Mouse (Mus musculus): Measurements from ENCODE around the gene 4931406P16Rik. TPM values are rescaled to one million over a fixed set of nuclear protein-coding genes. Genes with fewer than 3 reads are reported as not detected.
A peak's percentile ranks its signal among the peaks of the same experiment; 100 is the strongest.
"Not testable (repeated sequence)": the region's sequence is repeated elsewhere in the genome, so short reads cannot be mapped to it uniquely, and the experiment has no call there.

Gene 4931406P16Rik
- polyA plus RNA-seq, 1 experiment from 2014 or later = 26.0 TPM

DNA sequence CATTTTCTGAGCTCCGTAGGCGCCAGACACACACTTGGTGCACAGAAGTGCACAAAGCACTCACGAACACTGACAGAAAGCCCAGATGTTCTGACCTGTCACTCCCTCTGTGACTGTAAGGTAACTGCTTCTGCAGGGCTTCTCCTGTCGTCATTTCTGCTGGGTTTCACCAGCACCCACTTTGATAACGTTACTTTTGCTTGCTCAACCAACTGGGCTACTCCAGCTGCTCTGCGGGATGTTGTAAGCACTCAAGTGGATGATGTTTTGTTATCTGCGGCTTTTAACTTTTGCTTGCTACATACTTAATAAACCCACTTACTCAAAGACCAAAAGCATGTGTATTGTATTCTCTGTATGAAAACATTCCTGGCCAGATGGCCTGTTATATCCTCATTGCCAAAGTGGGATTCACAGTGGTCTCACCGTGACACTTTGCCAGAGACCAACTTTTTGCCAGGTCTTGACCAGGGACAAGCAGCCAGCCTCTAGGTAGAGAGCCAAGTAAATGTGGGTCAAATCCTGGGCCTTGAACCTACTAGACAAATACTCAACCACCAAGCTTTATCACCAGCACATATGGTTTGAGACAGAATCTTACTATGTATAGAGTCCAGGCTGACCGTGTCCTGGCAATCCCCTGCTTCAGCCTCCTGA is 91.6 kb downstream of the 4931406P16Rik start:
- no peaks in the 10 kb centered on the region for H3K9me3 ChIP-seq (replicated peaks)
- no peak overlapping the region for H3K9ac ChIP-seq
- peaks cover 97% of the 10 kb centered on the region for H3K36me3 ChIP-seq (ENCODE audit: poor library complexity, severe bottlenecking)
- H3K27ac ChIP-seq = no peak overlapping the region
- WGBS = 92% methylated on average over 9 of the region's 9 CpGs
- ATAC-seq = no peak
- H3K4me3 ChIP-seq = no peak overlapping the region
- H3K4me2 ChIP-seq = no peak overlapping the region
- H3K27me3 ChIP-seq = no peaks in the 10 kb centered on the region
- H3K4me1 ChIP-seq = no peaks in the 10 kb centered on the region

DNA sequence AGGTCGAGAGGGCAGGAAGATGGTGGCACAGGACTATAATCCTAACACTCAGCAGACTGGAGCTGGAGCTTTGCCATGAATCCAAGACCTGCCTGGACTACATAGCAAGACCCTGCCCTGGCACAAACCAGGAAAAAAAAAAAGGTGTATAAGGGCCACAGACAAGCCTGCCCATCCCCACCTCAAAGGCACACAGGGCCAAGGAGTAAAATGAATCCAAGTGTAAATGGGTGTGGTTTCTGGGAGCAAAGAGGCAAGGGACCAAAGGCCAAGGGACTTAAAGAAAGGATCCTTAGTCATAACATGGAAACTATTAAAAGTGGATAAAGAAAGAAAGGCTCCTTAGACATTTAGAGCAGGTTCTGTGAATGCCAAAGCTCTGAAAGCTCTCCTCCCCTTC is 94.9 kb downstream of the 4931406P16Rik start:
- peaks cover 100% of the 10 kb centered on the region for H3K36me3 ChIP-seq (ENCODE audit: poor library complexity, severe bottlenecking)
- no peaks in the 10 kb centered on the region for H3K4me1 ChIP-seq
- 80% methylated on average over 1 of the region's 1 CpGs for WGBS
- no peak overlapping the region for H3K4me2 ChIP-seq
- H3K4me3 ChIP-seq = no peak overlapping the region
- ATAC-seq = no peak
- H3K27me3 ChIP-seq = no peaks in the 10 kb centered on the region
- H3K9me3 ChIP-seq (replicated peaks) = no peaks in the 10 kb centered on the region
- H3K27ac ChIP-seq = no peak overlapping the region
- no peak overlapping the region for H3K9ac ChIP-seq

GRCm38 (mm10) chr7:34216474-34216873 is 96.9 kb downstream of the 4931406P16Rik start:
- no peaks in the 10 kb centered on the region for H3K27me3 ChIP-seq
- no peaks in the 10 kb centered on the region for H3K4me1 ChIP-seq
- H3K4me2 ChIP-seq = no peak overlapping the region
- no peaks in the 10 kb centered on the region for H3K9me3 ChIP-seq (replicated peaks)
- no peak overlapping the region for H3K27ac ChIP-seq
- 90% methylated on average over 10 of the region's 10 CpGs for WGBS
- H3K9ac ChIP-seq = no peak overlapping the region
- no peak for ATAC-seq
- H3K36me3 ChIP-seq (ENCODE audit: poor library complexity, severe bottlenecking) = peaks cover 100% of the 10 kb centered on the region
- no peak overlapping the region for H3K4me3 ChIP-seq

GRCm38 (mm10) chr7:34215481-34215880 is 97.9 kb downstream of the 4931406P16Rik start:
- Histone ChIP-seq H3K9me3 (replicated peaks) (no peaks in the 10 kb centered on the region), H3K27me3 (no peaks in the 10 kb centered on the region), H3K9ac (no peak overlapping the region), H3K4me3 (no peak overlapping the region), H3K36me3 (ENCODE audit: poor library complexity, severe bottlenecking) (peaks cover 100% of the 10 kb centered on the region), H3K27ac (no peak overlapping the region), H3K4me2 (no peak overlapping the region), H3K4me1 (no peaks in the 10 kb centered on the region)
- WGBS = 92% methylated on average over 9 of the region's 9 CpGs
- ATAC-seq = no peak

DNA sequence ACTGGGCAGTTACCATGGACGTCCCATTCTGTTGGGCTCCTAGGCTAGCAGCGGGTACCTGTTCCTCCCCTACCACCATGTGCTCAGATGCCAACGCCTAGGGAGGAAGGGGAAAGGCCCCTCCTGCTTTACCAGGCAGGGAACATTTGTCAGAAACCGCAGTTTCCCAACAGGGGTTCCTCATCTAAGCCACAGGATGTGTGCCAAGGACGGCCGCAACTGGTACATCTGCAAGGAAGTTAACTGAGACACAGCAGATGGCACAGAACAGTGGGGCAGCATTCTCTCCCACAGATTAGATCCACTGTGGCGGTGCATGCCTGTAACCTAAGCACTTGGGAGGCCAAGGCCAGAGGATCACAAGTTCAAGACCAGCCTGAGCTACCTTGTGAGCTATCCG is 98.7 kb downstream of the 4931406P16Rik start:
- Histone ChIP-seq H3K4me2 (no peak overlapping the region), H3K36me3 (ENCODE audit: poor library complexity, severe bottlenecking) (peaks cover 100% of the 10 kb centered on the region), H3K9me3 (replicated peaks) (no peaks in the 10 kb centered on the region), H3K9ac (no peak overlapping the region), H3K27ac (no peak overlapping the region), H3K4me1 (no peaks in the 10 kb centered on the region), H3K27me3 (no peaks in the 10 kb centered on the region), H3K4me3 (no peak overlapping the region)
- 91% methylated on average over 8 of the region's 8 CpGs for WGBS
- no peak for ATAC-seq

DNA sequence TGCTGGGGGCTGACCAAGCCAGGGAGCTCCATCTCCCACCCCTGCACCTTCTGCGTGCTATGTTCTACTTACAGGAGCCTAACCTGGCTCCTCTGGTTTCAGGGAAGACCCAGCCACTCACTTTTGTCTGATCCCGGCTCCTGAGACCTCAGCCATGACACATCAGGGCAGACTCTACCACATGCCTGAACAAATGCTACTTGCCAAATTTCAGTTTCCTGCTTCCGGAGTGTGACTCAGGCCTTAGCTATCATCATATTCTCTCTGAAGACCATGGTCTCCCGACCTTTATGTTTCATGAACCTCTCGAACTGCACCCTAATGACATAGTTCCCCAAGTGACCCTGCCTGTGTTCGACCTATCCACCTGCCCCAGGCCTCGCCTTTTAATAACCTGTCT is 100.1 kb downstream of the 4931406P16Rik start:
- no peak overlapping the region for H3K9ac ChIP-seq

DNA sequence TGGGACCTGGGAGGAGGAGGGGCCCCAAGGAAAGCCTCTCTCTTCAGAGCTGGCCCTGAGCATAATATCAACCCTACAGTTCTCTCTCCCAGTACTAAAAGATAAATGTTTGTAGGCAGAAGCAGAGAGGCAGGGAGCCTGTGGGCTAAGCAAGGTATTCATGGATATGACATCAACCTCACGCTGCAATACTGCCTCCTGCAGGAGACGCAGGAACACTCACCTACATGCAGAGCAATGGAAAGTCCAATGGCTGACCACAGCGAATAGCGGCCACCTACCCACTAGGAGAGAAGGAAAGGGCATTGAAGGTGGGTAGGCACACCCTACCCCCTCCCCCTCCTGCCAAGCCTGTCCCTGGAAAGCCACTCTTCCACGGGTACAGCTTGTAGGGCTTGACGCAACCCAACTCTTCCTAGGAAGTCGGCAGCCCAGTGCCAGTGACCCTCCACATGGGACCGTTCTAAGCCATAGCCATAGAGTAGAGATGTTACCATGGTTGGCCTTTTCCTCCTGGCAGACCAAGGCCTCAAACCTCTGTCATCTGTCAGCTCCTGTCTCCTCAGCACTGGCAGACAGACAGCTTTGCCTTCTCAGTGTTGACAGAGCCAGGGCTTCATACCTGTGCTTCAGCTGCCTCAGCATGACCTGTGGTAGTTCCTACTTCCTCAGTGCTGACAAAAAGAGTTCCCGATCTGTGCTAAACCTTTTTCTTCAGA is 105.2 kb downstream of the 4931406P16Rik start:
- H3K4me2 ChIP-seq = no peak overlapping the region
- H3K4me3 ChIP-seq = no peak overlapping the region
- peaks cover 100% of the 10 kb centered on the region for H3K36me3 ChIP-seq (ENCODE audit: poor library complexity, severe bottlenecking)
- no peaks in the 10 kb centered on the region for H3K4me1 ChIP-seq
- H3K27me3 ChIP-seq = no peaks in the 10 kb centered on the region
- ATAC-seq = no peak
- 96% methylated on average over 9 of the region's 9 CpGs for WGBS
- no peak overlapping the region for H3K27ac ChIP-seq
- H3K9ac ChIP-seq = no peak overlapping the region
- no peaks in the 10 kb centered on the region for H3K9me3 ChIP-seq (replicated peaks)

More for the DNA sequence above, 100.1 kb downstream of the 4931406P16Rik start:
- no peak overlapping the region for H3K4me2 ChIP-seq
- H3K27me3 ChIP-seq = no peaks in the 10 kb centered on the region
- no peaks in the 10 kb centered on the region for H3K9me3 ChIP-seq (replicated peaks)
- no peak for ATAC-seq
- H3K27ac ChIP-seq = no peak overlapping the region
- H3K4me3 ChIP-seq = no peak overlapping the region
- peaks cover 100% of the 10 kb centered on the region for H3K36me3 ChIP-seq (ENCODE audit: poor library complexity, severe bottlenecking)
- H3K4me1 ChIP-seq = no peaks in the 10 kb centered on the region
- 96% methylated on average over 7 of the region's 7 CpGs for WGBS

- ATAC-seq = no peak
- H3K36me3 ChIP-seq (ENCODE audit: poor library complexity, severe bottlenecking) = peaks cover 100% of the 10 kb centered on the region
- H3K4me1 ChIP-seq = no peaks in the 10 kb centered on the region
- no peaks in the 10 kb centered on the region for H3K27me3 ChIP-seq
- WGBS = 91% methylated on average over 6 of the region's 6 CpGs
- no peak overlapping the region for H3K4me2 ChIP-seq
- H3K9ac ChIP-seq = no peak overlapping the region
- no peak overlapping the region for H3K27ac ChIP-seq
- no peak overlapping the region for H3K4me3 ChIP-seq
- H3K9me3 ChIP-seq (replicated peaks) = no peaks in the 10 kb centered on the region
These were observed 107.0 kb downstream of the 4931406P16Rik start for GRCm38 (mm10) chr7:34206331-34206730.

- H3K27me3 ChIP-seq; H3K4me1 ChIP-seq; ATAC-seq; H3K27ac ChIP-seq; H3K9ac ChIP-seq; H3K9me3 ChIP-seq (replicated peaks); H3K4me3 ChIP-seq; H3K4me2 ChIP-seq: not testable (repeated sequence)
- WGBS = 94% methylated on average over 10 of the region's 10 CpGs
- H3K36me3 ChIP-seq (ENCODE audit: poor library complexity, severe bottlenecking) = peaks cover 69% of the 10 kb centered on the region
These were observed 111.2 kb downstream of the 4931406P16Rik start for GRCm38 (mm10) chr7:34202147-34202546.

DNA sequence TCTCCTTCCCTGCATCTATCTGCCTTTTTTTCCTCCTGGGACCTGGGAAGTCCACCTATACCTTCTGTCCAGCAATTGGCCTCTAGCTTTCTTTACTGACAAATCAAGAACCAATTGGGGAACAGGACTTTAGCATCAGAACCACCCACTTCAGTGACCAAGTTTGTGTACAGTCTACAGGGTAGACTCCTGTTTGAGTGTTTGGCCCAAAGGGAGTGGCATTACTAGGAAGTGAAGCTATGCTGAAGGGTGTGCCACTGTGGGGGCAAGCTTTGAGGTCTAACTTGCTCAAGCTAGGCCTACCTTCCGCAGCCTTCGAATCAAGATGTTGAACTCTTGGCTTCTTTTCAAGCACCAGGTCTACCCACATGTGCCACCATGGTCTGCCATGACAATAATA is 112.5 kb downstream of the 4931406P16Rik start:
- H3K27ac ChIP-seq = no peak overlapping the region
- H3K4me3 ChIP-seq = no peak overlapping the region
- 98% methylated on average over 2 of the region's 2 CpGs for WGBS
- H3K36me3 ChIP-seq (ENCODE audit: poor library complexity, severe bottlenecking) = peaks cover 56% of the 10 kb centered on the region
- no peaks in the 10 kb centered on the region for H3K27me3 ChIP-seq
- peaks cover 1% of the 10 kb centered on the region for H3K4me1 ChIP-seq
- no peak for ATAC-seq
- no peaks in the 10 kb centered on the region for H3K9me3 ChIP-seq (replicated peaks)
- no peak overlapping the region for H3K4me2 ChIP-seq
- H3K9ac ChIP-seq = no peak overlapping the region

DNA sequence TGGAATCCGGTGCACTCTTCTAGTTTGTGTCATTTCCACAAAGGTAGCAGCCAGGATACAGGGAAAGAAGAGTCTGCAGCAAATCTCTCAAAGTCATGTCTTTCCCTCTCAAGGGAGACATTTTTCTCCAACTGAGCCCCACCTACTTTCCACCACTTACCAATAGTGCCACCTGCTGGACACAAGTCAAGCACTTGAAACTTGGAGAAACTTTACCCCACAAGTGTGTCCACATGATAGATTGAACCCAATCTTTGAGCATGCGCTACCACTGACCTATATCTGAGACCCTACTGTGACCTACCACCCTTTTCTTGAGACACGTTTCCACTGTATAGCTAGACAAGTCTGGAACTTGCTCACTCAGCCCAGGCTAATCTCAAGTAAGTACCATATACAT is 115.0 kb downstream of the 4931406P16Rik start:
- ATAC-seq = no peak
- Histone ChIP-seq H3K9ac (no peak overlapping the region), H3K36me3 (ENCODE audit: poor library complexity, severe bottlenecking) (peaks cover 41% of the 10 kb centered on the region), H3K27me3 (no peaks in the 10 kb centered on the region), H3K4me3 (no peak overlapping the region), H3K27ac (no peak overlapping the region), H3K4me2 (no peak overlapping the region), H3K4me1 (peaks cover 9% of the 10 kb centered on the region), H3K9me3 (replicated peaks) (no peaks in the 10 kb centered on the region)
- WGBS = 49% methylated on average over 3 of the region's 3 CpGs

DNA sequence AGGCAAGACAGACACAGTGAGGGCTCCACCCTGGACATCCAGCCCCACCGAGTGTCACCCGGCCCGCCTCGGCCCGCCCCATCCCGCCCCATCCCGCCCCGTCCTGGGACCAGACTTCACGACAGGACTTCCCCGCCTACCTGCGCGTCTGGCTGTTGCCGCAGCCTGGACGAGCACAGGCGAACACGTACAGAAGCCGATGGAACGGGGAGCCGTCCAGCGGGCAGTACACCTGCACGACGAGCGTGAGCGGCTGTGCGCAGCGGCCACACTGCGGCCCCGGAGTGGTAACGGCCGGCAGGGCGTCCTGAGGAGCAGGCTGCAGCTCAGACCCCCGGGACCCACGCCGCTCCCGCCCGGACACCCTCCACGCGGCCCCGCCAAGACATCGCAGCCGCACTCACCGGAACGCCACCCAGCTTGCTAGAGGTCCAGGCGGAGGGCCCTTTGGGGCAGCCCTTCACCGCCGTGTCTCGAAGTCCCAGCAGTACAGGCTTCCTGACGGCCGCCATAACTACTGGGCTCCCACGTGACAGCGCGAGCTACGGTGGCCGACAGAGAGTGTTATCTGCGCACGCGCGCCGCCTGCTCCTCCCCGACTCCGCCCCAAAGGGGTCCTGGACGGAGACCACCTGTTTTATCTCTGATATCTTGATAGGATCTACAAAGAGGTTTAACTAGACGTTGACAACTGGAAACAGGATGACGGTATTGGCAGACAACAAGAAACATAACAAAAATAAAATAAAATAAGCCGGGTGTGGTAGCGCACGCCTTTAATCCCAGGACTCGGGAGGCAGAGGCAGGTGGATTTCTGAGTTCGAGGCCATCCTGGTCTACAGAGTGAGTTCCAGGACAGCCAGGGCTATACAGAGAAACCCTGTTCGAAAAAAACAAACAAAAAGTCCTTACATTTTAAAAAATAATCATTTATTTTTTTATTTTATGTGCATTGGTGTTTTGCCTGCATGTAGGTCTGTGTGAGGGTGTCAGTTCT is 116.9 kb downstream of the 4931406P16Rik start, which contains the start of gene Pdcd2l:
Gene Pdcd2l, minus strand, starts transcription at position 530 of the 997 bp plus-strand sequence.
- H3K9me3 ChIP-seq (replicated peaks) = no peaks in the 10 kb centered on the region
- ATAC-seq = peak; percentile 97
- H3K27me3 ChIP-seq = no peaks in the 10 kb centered on the region
- H3K27ac ChIP-seq = no peak within 1 kb of the TSS
- H3K4me3 ChIP-seq = peak within 1 kb of the TSS; percentile 96
- peak within 1 kb of the TSS; percentile 94 for H3K9ac ChIP-seq
- H3K4me1 ChIP-seq = peaks cover 9% of the 10 kb centered on the region
- peaks cover 37% of the 10 kb centered on the region for H3K36me3 ChIP-seq (ENCODE audit: poor library complexity, severe bottlenecking)
- H3K4me2 ChIP-seq = peak within 1 kb of the TSS; percentile 87
- WGBS = 3% methylated on average over 69 of the region's 70 CpGs

Data from forebrain, embryonic 13.5 days (tissue).